Mouse (Mus musculus) hindbrain, embryonic 14.5 days (tissue): ENCODE measurements around the gene Ephb1. TPM values are rescaled to one million over a fixed set of nuclear protein-coding genes. Genes with fewer than 3 reads are reported as not detected.
A peak's percentile ranks its signal among the peaks of the same experiment; 100 is the strongest.

ENCODE experiments used
- ATAC-seq: fragments of 200-750 bp; cut with Nextera tagmentation; 2 replicates; pipeline ENCODE4 v1.8.0; 2017; ENCODE audit warnings: moderate number of reproducible peaks, mild to moderate bottlenecking, moderate TSS enrichment, moderate library complexity; ENCODE audit not compliant: low FRiP score
- DNase-seq: peaks from one replicate; pipeline ENCODE4 v3.0.0-alpha.2; 2015; ENCODE audit warnings: low spot score
- H3K27ac ChIP-seq: fragments of 300-500 bp; sonication (generic); 2 replicates; pipeline ENCODE4 v1.5.1; 2014; ENCODE audit warnings: mild to moderate bottlenecking, moderate library complexity
- H3K27me3 ChIP-seq: fragments of 300-500 bp; sonication (generic); 2 replicates; pipeline ENCODE4 v1.6.1; 2014; ENCODE audit warnings: mild to moderate bottlenecking, low read length, mixed read lengths; ENCODE audit not compliant: control insufficient read depth, insufficient read depth
- H3K36me3 ChIP-seq: fragments of 300-500 bp; sonication (generic); replicated peaks from 2 replicates; pipeline ENCODE4 v1.6.1; 2014; ENCODE audit not compliant: control insufficient read depth, insufficient read depth
- H3K4me1 ChIP-seq: fragments of 300-500 bp; sonication (generic); replicated peaks from 2 replicates; pipeline ENCODE4 v1.6.1; 2014; ENCODE audit warnings: antibody characterized with exemption, low read length, mixed read lengths; ENCODE audit not compliant: control insufficient read depth, insufficient read depth
- H3K4me2 ChIP-seq: fragments of 300-500 bp; sonication (generic); replicated peaks from 2 replicates; pipeline ENCODE4 v1.6.1; 2014; ENCODE audit warnings: mild to moderate bottlenecking, moderate library complexity
- H3K4me3 ChIP-seq: fragments of 300-500 bp; sonication (generic); replicated peaks from 2 replicates; pipeline ENCODE4 v1.5.1; 2014; ENCODE audit warnings: mild to moderate bottlenecking, low read length
- H3K9ac ChIP-seq: fragments of 300-500 bp; sonication (generic); 2 replicates; pipeline ENCODE4 v1.6.1; 2014
- H3K9me3 ChIP-seq: fragments of 300-500 bp; sonication (generic); 2 replicates; pipeline ENCODE4 v1.6.1; 2016; ENCODE audit warnings: low read length; ENCODE audit not compliant: control insufficient read depth
- WGBS: fragments of 180-500 bp; shearing (Covaris S2); extraction: QIAGEN DNeasy Blood & Tissue Kit; methylation state at CpG from one replicate; pipeline ENCODE4 v1.1.7; 2014; 5-methylcytosine and 5-hydroxymethylcytosine counted together
- polyA plus RNA-seq: library from polyadenylated mRNA; unstranded; fragments of >200 nt; fragmentation: Nextera tagmentation; extraction: Ambion mirVana; gene quantifications from 2 replicates; pipeline ENCODE4 v1.2.1, GENCODE M21; 2014

Ephb1 gene
- polyA plus RNA-seq, 1 experiment from 2014 or later, result 52.2 TPM

GRCm38 (mm10) chr9:101938066-101938465, 416.4 kb downstream of the Ephb1 start:
- H3K4me3 ChIP-seq, result no peak overlapping the region
- WGBS, result 83% methylated on average over 4 of the region's 4 CpGs
- no peaks in the 10 kb centered on the region for H3K27me3 ChIP-seq
- H3K36me3 ChIP-seq, result no peaks in the 10 kb centered on the region
- no peak overlapping the region for H3K4me2 ChIP-seq
- H3K9me3 ChIP-seq, result no peaks in the 10 kb centered on the region
- DNase-seq (no peak), ATAC-seq (no peak)
- H3K4me1 ChIP-seq, result peaks cover 19% of the 10 kb centered on the region
- H3K27ac ChIP-seq, result no peak overlapping the region
- H3K9ac ChIP-seq, result no peak overlapping the region

- H3K9ac ChIP-seq, result 0 out of 2 replicates have a peak overlapping the region, but pooled peaks have one; percentile 1
Observed at GRCm38 (mm10) chr9:101934887-101935286, 419.6 kb downstream of the Ephb1 start.

GRCm38 (mm10) chr9:101933946-101934573, 420.4 kb downstream of the Ephb1 start:
- no peak overlapping the region for H3K4me3 ChIP-seq
- H3K4me1 ChIP-seq, result peaks cover 9% of the 10 kb centered on the region
- H3K9me3 ChIP-seq, result no peaks in the 10 kb centered on the region
- ATAC-seq (no peak), DNase-seq (no peak)
- no peak overlapping the region for H3K4me2 ChIP-seq
- 43% methylated on average over 8 of the region's 8 CpGs for WGBS
- H3K9ac ChIP-seq, result 0 out of 2 replicates have a peak overlapping the region, but pooled peaks have one; percentile 16
- H3K27me3 ChIP-seq, result no peaks in the 10 kb centered on the region
- H3K27ac ChIP-seq, result peak overlapping the region; percentile 41; the same call in 1 of the 2 replicates
- H3K36me3 ChIP-seq, result peaks cover 2% of the 10 kb centered on the region; the same call in 1 of the 2 replicates

More at GRCm38 (mm10) chr9:101934887-101935286, 419.6 kb downstream of the Ephb1 start:
- Histone ChIP-seq H3K4me2 (no peak overlapping the region), H3K27ac (peak overlapping the region; percentile 41; the same call in 1 of the 2 replicates), H3K27me3 (no peaks in the 10 kb centered on the region), H3K36me3 (no peaks in the 10 kb centered on the region), H3K9me3 (no peaks in the 10 kb centered on the region), H3K4me3 (no peak overlapping the region), H3K4me1 (peaks cover 14% of the 10 kb centered on the region)
- DNase-seq, result peak; percentile 44
- WGBS, result 28% methylated on average over 8 of the region's 8 CpGs
- ATAC-seq, result no peak

- Histone ChIP-seq H3K9ac (no peak overlapping the region), H3K4me3 (no peak overlapping the region), H3K27me3 (no peaks in the 10 kb centered on the region), H3K4me2 (no peak overlapping the region), H3K9me3 (no peaks in the 10 kb centered on the region), H3K4me1 (no peaks in the 10 kb centered on the region), H3K27ac (no peak overlapping the region), H3K36me3 (peaks cover 20% of the 10 kb centered on the region)
- DNase-seq (no peak), ATAC-seq (no peak)
- WGBS, result 55% methylated on average over 4 of the region's 4 CpGs
Observed at GRCm38 (mm10) chr9:101924829-101925228, 429.7 kb downstream of the Ephb1 start.

- Histone ChIP-seq H3K4me3 (no peak overlapping the region), H3K27ac (no peak overlapping the region), H3K36me3 (peaks cover 14% of the 10 kb centered on the region), H3K4me1 (no peaks in the 10 kb centered on the region), H3K9me3 (no peaks in the 10 kb centered on the region), H3K9ac (no peak overlapping the region), H3K4me2 (no peak overlapping the region), H3K27me3 (no peaks in the 10 kb centered on the region)
- 77% methylated on average over 4 of the region's 4 CpGs for WGBS
- DNase-seq, result no peak
- ATAC-seq, result no peak
Observed at GRCm38 (mm10) chr9:101922846-101923245, 431.6 kb downstream of the Ephb1 start.

- no peak overlapping the region for H3K4me2 ChIP-seq
- no peak overlapping the region for H3K9ac ChIP-seq
- WGBS, result 84% methylated on average over 5 of the region's 5 CpGs
- H3K27ac ChIP-seq, result no peak overlapping the region
- DNase-seq (no peak), ATAC-seq (no peak)
- no peaks in the 10 kb centered on the region for H3K27me3 ChIP-seq
- H3K9me3 ChIP-seq, result no peaks in the 10 kb centered on the region
- 0 out of 2 replicates have a peak, but pooled peaks cover 3% of the 10 kb centered on the region for H3K36me3 ChIP-seq
- no peaks in the 10 kb centered on the region for H3K4me1 ChIP-seq
- no peak overlapping the region for H3K4me3 ChIP-seq
Observed at GRCm38 (mm10) chr9:101919324-101919723, 435.2 kb downstream of the Ephb1 start.

GRCm38 (mm10) chr9:101918771-101919170, 435.7 kb downstream of the Ephb1 start:
- Histone ChIP-seq H3K4me2 (no peak overlapping the region), H3K9ac (no peak overlapping the region), H3K27me3 (no peaks in the 10 kb centered on the region), H3K27ac (no peak overlapping the region), H3K9me3 (no peaks in the 10 kb centered on the region), H3K4me1 (no peaks in the 10 kb centered on the region), H3K36me3 (0 out of 2 replicates have a peak, but pooled peaks cover 3% of the 10 kb centered on the region), H3K4me3 (no peak overlapping the region)
- WGBS, result 81% methylated on average over 4 of the region's 4 CpGs
- no peak for ATAC-seq
- DNase-seq, result no peak

- Histone ChIP-seq H3K4me1 (peaks cover 10% of the 10 kb centered on the region; the same call in 1 of the 2 replicates), H3K36me3 (no peaks in the 10 kb centered on the region), H3K4me2 (no peak overlapping the region), H3K27ac (no peak overlapping the region), H3K4me3 (no peak overlapping the region), H3K9me3 (no peaks in the 10 kb centered on the region), H3K9ac (no peak overlapping the region), H3K27me3 (no peaks in the 10 kb centered on the region)
- 85% methylated on average over 2 of the region's 2 CpGs for WGBS
- no peak for DNase-seq
- ATAC-seq, result no peak
Observed at GRCm38 (mm10) chr9:101915082-101915481, 439.4 kb downstream of the Ephb1 start.

GRCm38 (mm10) chr9:101911176-101911866, 443.2 kb downstream of the Ephb1 start:
- WGBS, result 22% methylated on average over 9 of the region's 9 CpGs
- DNase-seq (peak; percentile 60), ATAC-seq (peak; percentile 70; the same call in 1 of the 2 replicates)
- H3K4me3 ChIP-seq, result no peak overlapping the region
- no peaks in the 10 kb centered on the region for H3K36me3 ChIP-seq
- H3K9me3 ChIP-seq, result no peaks in the 10 kb centered on the region
- H3K4me1 ChIP-seq, result peaks cover 23% of the 10 kb centered on the region
- no peak overlapping the region for H3K9ac ChIP-seq
- no peak overlapping the region for H3K4me2 ChIP-seq
- H3K27ac ChIP-seq, result 0 out of 2 replicates have a peak overlapping the region, but pooled peaks have one; percentile 17
- no peaks in the 10 kb centered on the region for H3K27me3 ChIP-seq
